Mouse (Mus musculus): ENCODE results near the gene Hoxa5. TPM values are rescaled to one million over a fixed set of nuclear protein-coding genes. Genes with fewer than 3 reads are reported as not detected.
A peak's percentile ranks its signal among the peaks of the same experiment; 100 is the strongest.

Gene Hoxa5
- polyA plus RNA-seq, 1 experiment from 2014 or later: not detected

DNA sequence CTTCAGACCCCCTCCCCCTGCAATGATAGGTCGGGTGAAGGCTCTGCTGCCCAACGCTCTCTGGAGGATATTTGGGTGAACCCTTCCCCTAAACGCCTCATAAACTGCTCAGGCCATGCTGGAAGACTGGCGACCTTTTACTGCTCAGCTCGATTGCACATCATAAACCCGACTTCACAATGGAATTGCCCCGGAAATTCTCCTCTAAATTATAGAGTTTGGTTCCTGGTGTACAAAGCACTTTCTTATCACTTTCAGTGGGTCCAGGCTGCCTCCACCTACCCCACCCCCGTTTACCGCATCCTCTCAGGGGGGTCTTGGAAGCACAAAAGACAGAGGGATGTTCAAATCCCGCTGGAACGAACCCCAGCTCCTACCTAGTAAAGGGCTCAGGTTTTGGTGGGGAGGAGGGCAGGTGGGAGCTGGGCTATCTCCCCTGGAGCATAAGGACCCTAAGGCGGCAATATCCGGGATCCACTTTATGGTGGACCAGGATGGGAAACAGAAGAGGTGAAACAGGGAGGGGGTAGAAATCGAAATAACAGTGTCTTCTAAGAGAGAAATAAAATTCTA is 14.3 kb upstream of the Hoxa5 start:
- Histone ChIP-seq H3K4me2 (ENCODE audit: low read depth, low read length, severe bottlenecking) (no peak overlapping the region), H3K27me3 (ENCODE audit: control insufficient read depth, insufficient read depth, low read length) (peaks cover 100% of the 10 kb centered on the region), H3K36me3 (ENCODE audit: control insufficient read depth, insufficient read depth, low read length) (no peaks in the 10 kb centered on the region), H3K27ac (ENCODE audit: low read depth, low read length) (no peak overlapping the region), H3K4me1 (replicated peaks; ENCODE audit: control insufficient read depth, insufficient read depth, low read length) (peaks cover 9% of the 10 kb centered on the region), H3K4me3 (ENCODE audit: low read depth, low read length) (no peak overlapping the region), H3K9ac (ENCODE audit: low read length) (no peak overlapping the region), H3K9me3 (ENCODE audit: control insufficient read depth, low read length) (no peaks in the 10 kb centered on the region)
- WGBS: 5% methylated on average over 14 of the region's 14 CpGs
- no peak for DNase-seq (ENCODE audit: low spot score)
- ATAC-seq (replicated peaks; ENCODE audit: low FRiP score): no peak

DNA sequence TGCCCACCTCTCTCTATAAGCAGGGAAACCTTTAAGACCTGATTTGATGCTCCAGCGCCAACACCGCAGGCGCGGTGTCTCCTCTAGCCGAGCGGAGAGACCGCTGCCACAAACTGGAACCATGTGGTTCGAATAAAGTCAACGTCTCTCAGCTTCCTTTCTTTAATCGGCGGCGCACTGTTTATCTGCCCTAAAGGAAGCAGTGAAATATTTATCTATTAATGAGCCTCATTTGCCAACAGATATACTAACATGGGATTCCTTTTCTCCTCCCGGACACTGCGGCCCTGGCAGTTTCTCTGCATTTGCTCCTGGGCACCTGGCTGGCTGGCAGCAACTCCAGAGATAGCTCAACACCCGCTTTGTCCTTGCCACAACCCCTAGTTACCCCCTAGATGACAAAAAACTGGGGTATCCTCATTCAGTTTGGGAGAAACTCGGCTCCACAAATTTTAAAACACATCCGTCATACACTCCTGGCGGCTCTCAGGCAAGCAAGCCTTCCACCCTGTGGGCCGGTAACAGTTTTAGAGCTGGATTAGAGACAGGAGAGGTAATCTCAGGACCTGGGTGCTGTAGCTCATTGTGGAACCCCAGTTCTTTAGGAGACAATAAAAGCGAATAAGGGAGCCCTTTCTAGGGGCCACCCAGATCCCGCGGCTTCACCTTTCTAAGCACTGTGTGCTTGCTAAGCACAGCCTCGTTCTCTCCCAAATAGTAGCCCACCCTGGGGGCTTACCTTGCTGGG is 13.7 kb upstream of the Hoxa5 start:
- no peak overlapping the region for H3K27ac ChIP-seq (ENCODE audit: low read depth, low read length)
- H3K4me1 ChIP-seq (replicated peaks; ENCODE audit: control insufficient read depth, insufficient read depth, low read length): peaks cover 9% of the 10 kb centered on the region
- H3K4me2 ChIP-seq (ENCODE audit: low read depth, low read length, severe bottlenecking): no peak overlapping the region
- no peak overlapping the region for H3K9ac ChIP-seq (ENCODE audit: low read length)
- no peaks in the 10 kb centered on the region for H3K9me3 ChIP-seq (ENCODE audit: control insufficient read depth, low read length)
- H3K36me3 ChIP-seq (ENCODE audit: control insufficient read depth, insufficient read depth, low read length): no peaks in the 10 kb centered on the region
- WGBS: 2% methylated on average over 23 of the region's 23 CpGs
- ATAC-seq (replicated peaks; ENCODE audit: low FRiP score): no peak
- DNase-seq (ENCODE audit: low spot score): no peak
- H3K27me3 ChIP-seq (ENCODE audit: control insufficient read depth, insufficient read depth, low read length): peaks cover 100% of the 10 kb centered on the region
- no peak overlapping the region for H3K4me3 ChIP-seq (ENCODE audit: low read depth, low read length)

DNA sequence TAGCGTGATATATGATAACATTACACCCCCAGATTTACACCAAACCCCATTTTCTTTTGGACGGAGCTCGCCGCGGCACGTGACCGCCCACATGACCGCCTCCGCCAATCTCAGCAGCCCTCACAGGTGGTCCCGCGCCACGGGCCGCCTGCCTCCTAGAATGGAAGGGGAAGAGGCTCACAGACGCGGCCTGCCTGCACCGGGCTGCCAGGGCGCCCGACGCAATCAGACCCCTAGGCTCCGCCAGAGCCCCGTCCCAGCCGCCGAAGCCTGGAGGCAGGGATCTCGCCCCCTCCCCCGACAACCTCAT is 13.0 kb upstream of the Hoxa5 start:
- no peaks in the 10 kb centered on the region for H3K9me3 ChIP-seq (ENCODE audit: control insufficient read depth, low read length)
- peaks cover 100% of the 10 kb centered on the region for H3K27me3 ChIP-seq (ENCODE audit: control insufficient read depth, insufficient read depth, low read length)
- DNase-seq (ENCODE audit: low spot score) (peak; percentile 82), ATAC-seq (replicated peaks; ENCODE audit: low FRiP score) (no peak)
- under 1% methylated on average over 25 of the region's 25 CpGs for WGBS
- peak overlapping the region; percentile 47 for H3K4me2 ChIP-seq (ENCODE audit: low read depth, low read length, severe bottlenecking)
- H3K4me1 ChIP-seq (replicated peaks; ENCODE audit: control insufficient read depth, insufficient read depth, low read length): peaks cover 9% of the 10 kb centered on the region
- H3K4me3 ChIP-seq (ENCODE audit: low read depth, low read length): peak overlapping the region; percentile 24
- H3K27ac ChIP-seq (ENCODE audit: low read depth, low read length): no peak overlapping the region
- H3K9ac ChIP-seq (ENCODE audit: low read length): no peak overlapping the region
- H3K36me3 ChIP-seq (ENCODE audit: control insufficient read depth, insufficient read depth, low read length): no peaks in the 10 kb centered on the region

DNA sequence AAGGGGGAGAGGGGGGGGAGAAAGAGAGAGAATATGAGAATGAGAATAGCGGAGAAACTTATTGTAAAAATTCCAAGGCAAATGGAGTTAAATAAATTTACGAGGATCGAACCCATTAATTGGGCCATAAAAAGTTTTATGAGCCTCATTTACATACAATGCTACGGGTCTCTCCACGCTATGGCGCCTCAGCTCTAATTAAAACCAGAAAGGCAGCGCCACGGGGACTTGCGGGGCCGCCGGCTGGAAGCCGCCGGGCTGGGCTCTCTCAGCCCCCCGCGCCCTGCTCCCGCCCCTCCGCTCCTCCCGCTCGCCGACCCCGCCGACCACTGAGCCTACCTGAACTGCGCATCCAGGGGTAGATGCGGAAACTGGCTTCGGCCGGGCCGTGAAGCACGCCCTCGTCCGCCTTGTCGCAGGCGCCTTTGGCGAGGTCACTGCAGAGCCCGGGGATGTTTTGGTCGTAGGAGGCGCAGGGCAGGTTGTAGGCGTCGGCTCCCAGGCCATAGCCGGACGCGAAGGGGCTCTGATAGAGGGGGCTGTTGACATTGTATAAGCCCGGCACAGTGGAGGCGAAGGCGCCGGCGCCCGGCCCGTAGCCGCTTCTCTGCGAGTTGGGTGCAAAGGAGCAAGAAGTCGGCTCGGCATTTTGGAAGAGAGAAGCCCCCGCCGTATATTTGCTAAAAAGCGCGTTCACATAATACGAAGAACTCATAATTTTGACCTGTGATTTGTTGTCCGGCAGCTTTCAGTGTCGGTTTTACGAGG is 12.5 kb upstream of the Hoxa5 start:
- H3K27ac ChIP-seq (ENCODE audit: low read depth, low read length): no peak overlapping the region
- peak overlapping the region; percentile 47 for H3K4me2 ChIP-seq (ENCODE audit: low read depth, low read length, severe bottlenecking)
- H3K4me3 ChIP-seq (ENCODE audit: low read depth, low read length): peak overlapping the region; percentile 24
- H3K9me3 ChIP-seq (ENCODE audit: control insufficient read depth, low read length): no peaks in the 10 kb centered on the region
- 2% methylated on average over 60 of the region's 60 CpGs for WGBS
- peaks cover 9% of the 10 kb centered on the region for H3K4me1 ChIP-seq (replicated peaks; ENCODE audit: control insufficient read depth, insufficient read depth, low read length)
- no peak for ATAC-seq (replicated peaks; ENCODE audit: low FRiP score)
- no peak overlapping the region for H3K9ac ChIP-seq (ENCODE audit: low read length)
- peak; percentile 70 for DNase-seq (ENCODE audit: low spot score)
- H3K36me3 ChIP-seq (ENCODE audit: control insufficient read depth, insufficient read depth, low read length): no peaks in the 10 kb centered on the region
- H3K27me3 ChIP-seq (ENCODE audit: control insufficient read depth, insufficient read depth, low read length): peaks cover 100% of the 10 kb centered on the region

DNA sequence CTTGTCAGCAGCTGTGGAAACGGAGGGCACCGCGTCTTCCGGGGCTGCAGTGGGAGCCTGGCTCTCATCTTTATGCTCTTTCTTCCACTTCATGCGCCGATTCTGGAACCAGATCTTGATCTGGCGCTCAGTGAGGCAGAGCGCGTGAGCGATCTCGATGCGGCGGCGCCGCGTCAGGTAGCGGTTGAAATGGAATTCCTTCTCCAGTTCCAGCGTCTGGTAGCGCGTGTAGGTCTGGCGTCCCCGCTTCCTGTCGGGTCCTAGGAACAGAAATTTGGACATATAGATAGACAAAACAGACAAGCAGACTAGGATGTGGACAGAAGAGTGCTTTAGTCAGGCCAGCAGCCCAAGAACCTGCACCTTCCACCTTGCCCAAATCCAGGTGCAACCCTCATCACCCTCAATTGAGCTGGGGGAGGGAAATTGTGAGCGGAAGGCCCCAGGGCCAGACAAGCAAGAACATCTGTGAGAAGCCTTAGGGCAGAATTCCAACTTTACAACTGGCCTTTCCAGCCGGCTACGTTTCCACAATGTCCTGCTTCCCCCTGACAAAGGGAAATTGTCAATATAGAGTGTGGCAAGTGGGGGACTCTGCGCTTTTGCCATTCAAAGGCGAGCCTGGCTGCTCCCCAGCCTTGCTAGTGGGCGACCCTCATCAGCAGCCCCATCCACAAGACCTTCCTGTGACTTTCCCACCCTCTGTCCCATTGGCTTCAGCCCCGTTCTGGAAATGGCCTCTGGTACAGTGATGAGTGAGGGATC is 11.6 kb upstream of the Hoxa5 start:
- Histone ChIP-seq H3K9me3 (ENCODE audit: control insufficient read depth, low read length) (no peaks in the 10 kb centered on the region), H3K4me1 (replicated peaks; ENCODE audit: control insufficient read depth, insufficient read depth, low read length) (peaks cover 6% of the 10 kb centered on the region), H3K27ac (ENCODE audit: low read depth, low read length) (no peak overlapping the region), H3K27me3 (ENCODE audit: control insufficient read depth, insufficient read depth, low read length) (peaks cover 100% of the 10 kb centered on the region), H3K4me3 (ENCODE audit: low read depth, low read length) (no peak overlapping the region), H3K36me3 (ENCODE audit: control insufficient read depth, insufficient read depth, low read length) (no peaks in the 10 kb centered on the region), H3K4me2 (ENCODE audit: low read depth, low read length, severe bottlenecking) (no peak overlapping the region), H3K9ac (ENCODE audit: low read length) (no peak overlapping the region)
- DNase-seq (ENCODE audit: low spot score): peak; percentile 54
- ATAC-seq (replicated peaks; ENCODE audit: low FRiP score): no peak
- WGBS: 2% methylated on average over 30 of the region's 30 CpGs

DNA sequence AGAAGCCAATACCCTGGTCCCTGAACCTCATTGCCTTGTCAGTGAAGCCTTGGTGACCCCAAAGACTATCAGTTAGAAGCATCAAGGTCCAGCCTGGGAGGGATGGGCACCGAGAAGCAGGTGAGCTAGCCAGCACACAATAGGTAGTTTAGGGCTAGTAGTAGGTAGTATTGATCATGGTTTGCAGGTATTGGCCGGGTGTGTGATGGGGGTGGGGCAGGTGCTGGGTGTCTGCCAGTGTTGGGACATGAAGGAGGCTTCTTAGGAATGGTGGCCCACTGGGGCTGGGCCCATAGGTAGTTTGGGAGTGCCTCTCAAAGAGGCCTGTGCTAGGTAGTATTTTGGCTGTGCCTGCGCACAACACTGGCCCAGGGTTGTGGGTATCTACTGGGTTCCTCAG is 10.7 kb upstream of the Hoxa5 start:
- Histone ChIP-seq H3K4me2 (ENCODE audit: low read depth, low read length, severe bottlenecking) (no peak overlapping the region), H3K27ac (ENCODE audit: low read depth, low read length) (no peak overlapping the region), H3K36me3 (ENCODE audit: control insufficient read depth, insufficient read depth, low read length) (no peaks in the 10 kb centered on the region), H3K4me3 (ENCODE audit: low read depth, low read length) (no peak overlapping the region), H3K9me3 (ENCODE audit: control insufficient read depth, low read length) (no peaks in the 10 kb centered on the region), H3K27me3 (ENCODE audit: control insufficient read depth, insufficient read depth, low read length) (peaks cover 99% of the 10 kb centered on the region), H3K9ac (ENCODE audit: low read length) (no peak overlapping the region), H3K4me1 (replicated peaks; ENCODE audit: control insufficient read depth, insufficient read depth, low read length) (peaks cover 6% of the 10 kb centered on the region; the same call in 1 of the 2 replicates)
- WGBS: 12% methylated on average over 3 of the region's 3 CpGs
- DNase-seq (ENCODE audit: low spot score): peak; percentile 51
- ATAC-seq (replicated peaks; ENCODE audit: low FRiP score): no peak

DNA sequence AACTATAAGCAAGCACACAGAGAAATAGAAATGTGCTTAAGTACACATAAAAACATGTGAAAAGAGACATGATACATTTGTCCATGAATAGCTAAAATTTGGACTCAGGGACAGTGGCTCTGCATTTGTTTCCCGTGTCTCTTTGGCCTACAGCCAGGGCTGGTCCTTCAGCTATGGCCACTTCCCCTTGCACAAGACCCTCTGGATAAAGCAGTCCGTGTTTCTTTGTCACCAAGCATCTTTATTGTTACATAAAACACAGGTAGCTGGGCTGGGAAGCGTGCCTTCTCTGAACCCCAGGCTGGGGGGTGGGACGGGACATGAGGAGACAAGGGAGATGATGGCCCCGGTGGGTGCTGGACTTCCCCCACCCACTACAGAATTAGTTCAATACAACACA is 9.9 kb upstream of the Hoxa5 start:
- H3K4me3 ChIP-seq (ENCODE audit: low read depth, low read length): no peak overlapping the region
- peaks cover 99% of the 10 kb centered on the region for H3K27me3 ChIP-seq (ENCODE audit: control insufficient read depth, insufficient read depth, low read length)
- no peaks in the 10 kb centered on the region for H3K36me3 ChIP-seq (ENCODE audit: control insufficient read depth, insufficient read depth, low read length)
- no peaks in the 10 kb centered on the region for H3K9me3 ChIP-seq (ENCODE audit: control insufficient read depth, low read length)
- H3K4me2 ChIP-seq (ENCODE audit: low read depth, low read length, severe bottlenecking): no peak overlapping the region
- no peak overlapping the region for H3K9ac ChIP-seq (ENCODE audit: low read length)
- H3K27ac ChIP-seq (ENCODE audit: low read depth, low read length): no peak overlapping the region
- H3K4me1 ChIP-seq (replicated peaks; ENCODE audit: control insufficient read depth, insufficient read depth, low read length): peaks cover 6% of the 10 kb centered on the region; the same call in 1 of the 2 replicates
- no peak for ATAC-seq (replicated peaks; ENCODE audit: low FRiP score)
- peak; percentile 49 for DNase-seq (ENCODE audit: low spot score)
- 9% methylated on average over 5 of the region's 5 CpGs for WGBS

DNA sequence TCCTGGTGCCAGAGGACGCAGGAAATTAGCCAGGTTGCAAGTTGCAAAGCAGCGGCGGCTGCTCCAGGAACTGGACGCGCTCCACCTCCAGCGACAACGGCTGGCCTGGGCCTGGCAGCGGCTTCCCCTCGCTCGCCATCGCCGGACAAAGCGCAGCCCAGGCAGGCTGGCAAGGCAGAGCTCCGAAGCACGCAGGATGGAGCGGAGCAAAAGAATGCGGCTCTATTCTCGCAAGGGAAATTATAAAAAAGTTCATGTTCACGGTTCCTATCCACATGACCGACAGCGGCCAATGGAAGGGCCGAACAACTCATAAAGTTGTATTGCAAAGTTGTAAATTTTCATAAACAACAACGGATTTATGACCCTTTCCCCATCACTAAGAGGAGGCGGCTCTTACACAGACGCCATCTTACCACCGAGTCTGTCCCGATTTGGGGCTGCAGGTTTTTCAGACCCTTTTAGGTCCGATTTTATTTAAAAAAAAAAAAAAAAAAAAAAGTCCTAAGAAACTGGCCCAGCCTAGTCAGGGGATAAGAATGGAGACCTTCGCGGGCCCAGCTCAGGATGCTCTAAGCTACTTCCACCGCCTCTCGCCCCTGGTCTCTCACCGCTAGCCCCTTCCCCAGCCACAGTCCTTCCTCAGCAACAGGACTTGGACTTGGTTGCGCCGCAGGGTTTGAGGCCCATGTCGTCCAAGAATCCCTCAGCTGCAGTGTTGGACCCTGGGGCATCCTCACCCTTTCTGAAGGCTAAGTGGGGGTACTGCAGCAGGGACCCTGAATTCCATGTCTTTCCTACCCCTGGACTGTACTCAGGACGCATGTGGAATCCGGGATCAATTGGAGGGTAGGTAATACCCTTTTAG is 9.0 kb upstream of the Hoxa5 start, which contains the start of the genes Hoxa3 and Gm28308:
TSS of gene Hoxa3 (minus strand) at position 218 of the 868 bp plus-strand sequence.
TSS of gene Gm28308 (minus strand) at position 221 of the 868 bp plus-strand sequence.
- H3K9ac ChIP-seq (ENCODE audit: low read length): no peak within 1 kb of the TSS

More for the DNA sequence above, 9.0 kb upstream of the Hoxa5 start, which contains the start of the genes Hoxa3 and Gm28308:
- WGBS: 3% methylated on average over 38 of the region's 38 CpGs
- Histone ChIP-seq H3K4me2 (ENCODE audit: low read depth, low read length, severe bottlenecking) (no peak within 1 kb of the TSS), H3K4me3 (ENCODE audit: low read depth, low read length) (no peak within 1 kb of the TSS), H3K9me3 (ENCODE audit: control insufficient read depth, low read length) (no peaks in the 10 kb centered on the region), H3K27me3 (ENCODE audit: control insufficient read depth, insufficient read depth, low read length) (peaks cover 99% of the 10 kb centered on the region), H3K4me1 (replicated peaks; ENCODE audit: control insufficient read depth, insufficient read depth, low read length) (peaks cover 11% of the 10 kb centered on the region), H3K36me3 (ENCODE audit: control insufficient read depth, insufficient read depth, low read length) (no peaks in the 10 kb centered on the region), H3K27ac (ENCODE audit: low read depth, low read length) (no peak within 1 kb of the TSS)
- ATAC-seq (replicated peaks; ENCODE audit: low FRiP score) (no peak), DNase-seq (ENCODE audit: low spot score) (peak; percentile 62)
